In genomic region chr5:24991575-24991974, GRCm38 (mm10) we compare ENCODE assay signal across 17 mouse cellular contexts.
"Had no signal": no experiment of that assay in that cellular context is flagged by ENCODE, and none has a peak within 500 bp of the region (broad histone marks: within the 10 kb centered on the region; RNA-seq: fewer than 3 reads in every experiment).

No protein-coding gene starts in this region.

- H3K9ac ChIP-seq: lung, embryonic 15.5 days; midbrain, embryonic 13.5 days; midbrain, embryonic 15.5 days; neural tube, embryonic 12.5 days; stomach, embryonic 15.5 days had no signal

- H3K27ac ChIP-seq: lung, embryonic 15.5 days; macrophage; midbrain, embryonic 13.5 days; midbrain, embryonic 15.5 days; neural tube, embryonic 12.5 days; stomach, embryonic 15.5 days; stomach, postnatal 0 days had no signal

- H3K4me3 ChIP-seq: lung, embryonic 15.5 days; megakaryocyte, embryonic 14.5 days; midbrain, embryonic 13.5 days; midbrain, embryonic 15.5 days; neural tube, embryonic 12.5 days; stomach, embryonic 15.5 days had no signal

- H3K9me3 ChIP-seq: lung, embryonic 15.5 days; megakaryocyte, embryonic 14.5 days; midbrain, embryonic 13.5 days; midbrain, embryonic 15.5 days; neural tube, embryonic 12.5 days; stomach, embryonic 15.5 days had no signal

- H3K36me3 ChIP-seq: lung, embryonic 15.5 days; midbrain, embryonic 13.5 days; midbrain, embryonic 15.5 days; neural tube, embryonic 12.5 days; stomach, embryonic 15.5 days had no signal

- H3K4me2 ChIP-seq: lung, embryonic 15.5 days; midbrain, embryonic 11.5 days; midbrain, embryonic 13.5 days; midbrain, embryonic 15.5 days; neural tube, embryonic 12.5 days; stomach, embryonic 15.5 days had no signal

- ATAC-seq: lung, postnatal 0 days; midbrain, embryonic 13.5 days; midbrain, embryonic 15.5 days had no signal

- H3K4me1 ChIP-seq: neural tube, embryonic 12.5 days had no signal

- DNase-seq: lung, adult 2 months; lung, postnatal 14 days; lung, postnatal 36 days; right cerebral cortex, postnatal 14 days; thymus, adult 2 months; thymus, postnatal 25 days; thymus, postnatal 4 days had no signal

- H3K27me3 ChIP-seq: lung, embryonic 15.5 days; midbrain, embryonic 13.5 days; midbrain, embryonic 15.5 days; neural tube, embryonic 12.5 days; stomach, embryonic 15.5 days had no signal
